Mouse (Mus musculus) gastrocnemius, postnatal 25 days (tissue): ENCODE results near the gene Apbb2. TPM values are rescaled to one million over a fixed set of nuclear protein-coding genes. Genes with fewer than 3 reads are reported as not detected.
A peak's percentile ranks its signal among the peaks of the same experiment; 100 is the strongest.

ENCODE experiments used
- DNase-seq: peaks from one replicate; pipeline ENCODE4 v3.0.0; 2022
- total RNA-seq, 2 experiments: library from RNA; stranded (reverse); gene quantifications; 1 replicate in 1 of 2; 2 replicates in 1 of 2; pipeline ENCODE4 v1.2.3; 2021

Apbb2 gene
- total RNA-seq, 2 experiments from 2014 or later: 32.8 to 39.8 TPM

DNA sequence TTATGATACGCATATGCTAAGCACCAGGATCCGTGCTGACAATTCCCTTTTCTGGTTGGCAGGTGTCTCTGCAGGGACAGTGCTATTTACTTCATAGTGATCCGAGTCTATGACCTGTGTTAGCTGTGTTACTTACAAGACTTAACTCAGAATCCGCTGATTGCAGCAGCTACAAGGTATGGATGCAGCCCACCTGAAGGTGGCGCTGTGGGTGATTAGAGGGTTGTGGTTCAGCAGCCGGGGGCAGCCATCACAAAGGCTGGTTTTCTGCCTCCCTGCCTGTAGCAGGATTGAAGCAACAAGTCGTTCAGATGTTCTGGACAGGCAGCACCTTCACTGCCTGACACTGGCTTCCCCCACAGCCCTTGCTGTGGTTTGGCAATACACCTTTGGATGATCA lies 280.0 kb downstream of the Apbb2 start:
- no peak for DNase-seq

- DNase-seq: no peak
Observed at GRCm38 (mm10) chr5:66337969-66338345, 280.6 kb downstream of the Apbb2 start.

- DNase-seq: peak; percentile 57
Observed at GRCm38 (mm10) chr5:66337025-66337968, 281.3 kb downstream of the Apbb2 start.

- no peak for DNase-seq
Observed at GRCm38 (mm10) chr5:66330806-66331205, 287.8 kb downstream of the Apbb2 start.

DNA sequence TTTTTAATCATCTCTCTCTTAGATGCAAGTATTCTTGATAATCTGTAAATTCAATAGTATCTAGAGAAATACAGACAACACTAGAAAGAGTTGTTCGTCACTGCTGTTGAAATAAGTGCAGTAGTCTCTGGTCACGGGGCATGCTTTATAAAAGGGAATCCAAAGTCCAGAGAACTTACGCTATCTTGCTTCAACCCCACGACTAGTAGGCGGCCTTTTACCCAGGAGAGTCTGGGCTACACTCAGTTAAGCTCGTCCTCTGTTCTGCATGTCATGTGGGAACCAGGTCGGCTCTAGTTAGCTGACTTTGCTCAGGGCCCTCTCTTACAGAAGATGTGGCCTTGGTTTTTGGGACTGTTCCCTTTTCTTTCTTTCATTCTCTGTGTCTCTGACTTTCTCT lies 289.8 kb downstream of the Apbb2 start:
- DNase-seq: no peak

DNA sequence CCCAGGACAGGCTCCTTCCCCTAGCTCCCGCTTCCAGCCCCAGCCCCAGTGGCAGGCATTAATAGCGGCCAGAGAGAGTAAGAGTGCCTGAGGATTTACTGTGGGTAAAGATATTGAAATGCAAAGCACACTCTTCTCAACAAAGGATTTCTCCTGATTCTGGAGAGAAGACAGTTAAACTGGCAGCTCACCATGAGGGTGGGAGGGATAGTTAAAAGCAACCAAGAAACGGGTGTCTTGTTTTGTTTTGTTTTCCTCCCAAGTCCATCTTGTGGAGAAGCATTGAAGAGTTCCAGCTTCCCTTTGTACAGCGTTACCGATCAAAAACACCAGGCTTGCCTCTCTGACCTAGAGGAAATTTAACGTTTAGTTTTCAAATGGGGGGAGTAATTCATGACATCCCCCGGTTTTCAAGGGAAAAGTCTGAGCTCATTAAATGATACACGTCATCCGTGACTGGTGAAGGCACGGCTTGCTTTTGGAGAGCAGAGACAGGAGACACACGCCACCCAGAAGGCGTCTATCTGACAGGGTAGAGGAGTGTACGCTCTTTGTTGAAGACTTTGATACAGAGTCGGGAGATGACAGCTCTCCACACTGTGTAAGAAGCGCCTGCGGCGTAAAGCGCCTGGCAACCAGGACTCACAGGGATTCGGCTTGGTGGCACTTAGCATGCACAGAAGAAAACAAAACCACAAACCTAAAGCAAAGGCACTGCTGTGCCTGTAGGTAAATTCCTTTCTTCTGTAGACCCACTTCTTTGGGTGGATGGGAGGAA lies 290.4 kb downstream of the Apbb2 start:
- no peak for DNase-seq

GRCm38 (mm10) chr5:66326395-66326794 lies 292.2 kb downstream of the Apbb2 start:
- DNase-seq: no peak

GRCm38 (mm10) chr5:66323603-66324002 lies 295.0 kb downstream of the Apbb2 start:
- peak; percentile 59 for DNase-seq

DNA sequence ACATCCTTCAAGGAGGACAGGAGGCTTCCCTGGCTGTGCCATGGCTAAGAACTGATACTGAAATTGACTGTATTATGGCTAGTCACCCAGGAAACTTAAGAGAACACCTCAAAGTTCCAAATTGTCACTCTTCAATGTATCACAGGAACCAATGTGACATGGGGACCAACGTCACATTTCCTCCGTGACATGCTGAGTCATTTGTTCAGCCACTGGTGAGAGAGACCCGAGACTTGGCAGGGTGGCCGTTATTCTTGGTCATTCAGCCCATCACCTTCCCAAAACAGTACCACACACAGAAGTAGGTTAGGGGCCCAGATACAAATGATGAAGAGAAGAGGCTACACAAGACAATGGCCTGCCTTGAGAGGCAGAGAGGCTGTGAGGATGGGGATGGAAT lies 295.5 kb downstream of the Apbb2 start:
- DNase-seq: no peak

- no peak for DNase-seq
Observed at GRCm38 (mm10) chr5:66319827-66320404, 298.7 kb downstream of the Apbb2 start.

DNA sequence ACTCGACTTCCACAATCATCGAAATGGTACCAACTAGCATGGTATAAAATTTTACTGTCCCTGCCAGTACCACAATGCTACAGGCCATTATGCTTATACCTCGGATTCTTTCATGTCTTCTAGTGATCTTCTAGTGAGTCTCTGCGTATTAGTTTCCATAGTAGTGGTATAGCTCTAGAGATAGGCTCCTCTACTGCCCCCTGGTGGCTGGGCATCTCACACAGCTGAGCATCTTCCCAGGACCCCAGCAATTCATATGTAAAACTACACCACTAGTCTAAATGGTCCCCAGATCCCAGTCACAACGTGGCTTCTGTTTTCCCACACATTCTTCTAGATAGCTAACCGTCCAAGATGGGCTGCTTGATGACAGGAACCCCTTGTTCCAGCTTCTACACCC lies 299.2 kb downstream of the Apbb2 start:
- DNase-seq: no peak

DNA sequence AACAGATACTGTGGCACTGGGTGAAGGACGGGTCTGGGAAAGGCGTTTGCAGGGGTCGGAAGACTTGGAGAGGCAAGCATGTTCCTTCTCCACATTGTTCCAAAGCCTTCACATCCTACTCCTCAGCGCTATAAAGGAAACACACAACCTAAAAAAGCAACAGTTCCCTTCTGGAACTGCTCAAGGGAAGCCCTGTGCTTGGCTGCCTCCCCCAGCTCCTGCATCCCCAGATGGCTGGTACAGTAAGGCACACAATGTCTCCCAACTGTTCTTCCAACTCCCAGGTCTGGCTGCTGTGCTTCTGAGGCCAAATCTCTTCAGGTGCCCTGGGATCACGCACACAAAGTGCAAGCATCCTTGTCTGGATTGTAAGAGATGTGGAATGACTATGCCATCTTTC lies 302.8 kb downstream of the Apbb2 start:
- DNase-seq: no peak

DNA sequence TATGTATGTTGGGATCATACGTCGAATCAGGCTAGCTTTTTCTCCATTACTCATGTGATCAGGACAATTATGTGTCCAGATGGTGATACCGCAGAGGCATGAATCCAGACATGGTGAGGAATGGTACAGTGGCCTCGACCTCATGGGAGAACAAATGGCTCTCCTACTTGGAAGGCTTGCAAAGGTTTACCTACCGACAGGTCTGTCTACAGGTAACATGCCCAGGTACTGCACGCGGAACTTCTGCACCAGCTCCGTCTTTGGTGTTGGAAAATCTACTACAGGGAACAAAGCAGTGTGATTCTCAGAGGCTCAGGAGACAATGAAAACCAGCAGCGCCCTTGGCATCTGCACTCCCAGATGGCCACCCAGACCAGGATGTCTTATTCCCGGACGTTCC lies 307.8 kb downstream of the Apbb2 start:
- DNase-seq: no peak

DNA sequence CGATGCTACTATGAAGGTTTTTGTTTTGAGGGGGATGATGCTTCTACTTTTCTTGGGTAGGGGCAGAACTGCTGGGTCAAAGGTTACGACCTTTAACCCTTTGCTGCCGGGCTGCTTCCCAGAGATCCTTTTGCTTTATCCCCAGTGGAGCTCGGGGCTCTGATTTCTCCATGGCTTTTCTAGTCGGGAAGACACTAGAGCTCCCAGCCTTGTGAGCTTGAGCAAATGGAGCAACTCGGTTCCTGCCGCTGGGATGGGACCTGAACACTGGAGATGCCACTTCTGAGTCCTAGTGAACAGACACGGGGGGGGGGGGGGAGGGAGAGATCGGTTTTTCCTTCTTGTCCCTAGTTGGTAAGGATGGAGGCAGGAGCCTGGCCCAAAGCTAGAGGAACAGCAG lies 308.3 kb downstream of the Apbb2 start:
- DNase-seq: no peak

DNA sequence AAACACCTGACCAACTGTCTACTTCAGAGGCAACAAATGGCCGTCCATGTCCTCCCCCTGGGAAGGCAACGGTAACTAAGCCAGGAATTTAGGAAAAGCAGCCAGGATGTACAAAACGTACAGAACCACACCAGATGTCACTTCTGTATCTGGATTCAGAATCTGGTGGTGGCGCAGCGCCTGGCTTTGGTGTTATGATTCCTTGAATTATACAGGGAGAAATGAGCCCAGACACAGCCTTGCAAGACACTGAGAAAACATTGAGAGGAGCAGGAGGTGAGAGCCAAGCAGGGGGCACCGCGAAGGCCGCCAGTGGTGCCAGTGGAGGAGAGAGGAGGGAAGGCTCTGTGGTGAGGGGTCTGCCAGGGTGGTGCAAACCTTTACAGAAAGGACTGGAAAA lies 313.1 kb downstream of the Apbb2 start:
- DNase-seq: no peak

- DNase-seq: no peak
Observed at GRCm38 (mm10) chr5:66304300-66305067, 314.1 kb downstream of the Apbb2 start.

- DNase-seq: no peak
Observed at GRCm38 (mm10) chr5:66302873-66303272, 315.7 kb downstream of the Apbb2 start.

GRCm38 (mm10) chr5:66302085-66302815 lies 316.3 kb downstream of the Apbb2 start:
- DNase-seq: no peak

- no peak for DNase-seq
Observed at GRCm38 (mm10) chr5:66300576-66300975, 318.0 kb downstream of the Apbb2 start.

DNA sequence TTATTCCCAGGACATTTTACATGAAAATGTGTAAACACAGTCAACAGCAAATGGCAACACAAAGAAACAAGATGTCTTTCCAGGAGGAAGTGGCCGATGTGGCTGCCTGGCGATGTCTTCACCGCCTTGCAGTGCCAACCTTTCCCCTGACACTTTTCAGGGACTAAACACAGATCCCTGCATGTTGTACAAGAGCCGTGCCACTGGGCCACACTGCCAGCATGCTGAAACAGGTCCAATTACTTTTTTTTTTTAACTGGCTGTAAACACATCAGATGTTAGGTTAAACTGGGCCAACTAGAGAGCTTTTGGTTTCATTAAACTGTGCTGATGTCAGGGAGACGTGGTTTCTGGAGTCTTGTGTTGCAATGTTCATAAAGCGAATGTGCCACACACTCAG lies 319.7 kb downstream of the Apbb2 start:
- no peak for DNase-seq

DNA sequence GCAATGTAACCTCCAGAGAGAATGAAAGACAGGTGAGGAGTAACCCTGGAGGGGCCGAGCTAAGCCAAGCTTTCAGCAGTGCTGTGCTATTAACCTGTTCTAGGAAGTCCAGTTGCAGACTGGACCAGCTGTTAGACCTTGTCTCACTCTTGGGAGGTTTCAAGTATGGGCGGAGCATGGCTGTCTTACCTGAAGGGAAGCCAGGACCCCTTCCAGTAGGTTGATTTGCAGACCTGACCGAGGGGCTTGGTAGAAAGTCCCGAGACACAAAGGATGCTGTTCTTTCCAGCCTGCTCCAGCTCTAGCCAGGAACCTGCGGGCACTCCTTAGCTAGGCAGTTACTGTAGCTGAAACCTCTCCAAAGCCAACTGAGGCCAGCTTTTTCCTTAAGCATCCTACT lies 322.5 kb downstream of the Apbb2 start:
- no peak for DNase-seq

DNA sequence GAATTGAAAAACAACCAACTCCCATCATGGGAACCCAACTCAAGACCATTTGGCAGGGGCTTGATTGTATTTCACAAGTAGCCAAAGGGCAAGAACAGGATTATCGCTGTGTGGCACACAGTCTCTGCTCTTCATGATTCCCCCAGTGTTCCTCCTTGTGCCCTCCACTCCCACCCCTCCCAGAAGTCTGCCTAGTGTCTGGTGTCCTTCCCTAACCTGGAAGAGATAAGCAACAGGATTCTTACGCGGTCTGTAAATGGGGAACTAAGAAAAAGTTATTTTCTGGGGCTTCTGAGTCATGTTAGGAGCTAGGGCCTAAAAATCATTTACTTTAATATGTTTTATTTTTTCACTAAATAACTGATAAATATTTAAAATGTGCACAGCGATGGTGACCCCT lies 323.6 kb downstream of the Apbb2 start:
- no peak for DNase-seq
